Mouse (Mus musculus) forebrain, embryonic 14.5 days (tissue): ENCODE data around the gene Gm21905. TPM values are rescaled to one million over a fixed set of nuclear protein-coding genes. Genes with fewer than 3 reads are reported as not detected.
A peak's percentile ranks its signal among the peaks of the same experiment; 100 is the strongest.

Source experiments
- ATAC-seq: fragments of 200-750 bp; cut with Nextera tagmentation; 2 replicates; pipeline ENCODE4 v1.8.0; 2017; ENCODE audit warnings: mild to moderate bottlenecking, moderate library complexity
- DNase-seq: peaks from one replicate; pipeline ENCODE4 v3.0.0-alpha.2; 2015; ENCODE audit warnings: low spot score
- H3K27ac ChIP-seq: fragments of 300-500 bp; sonication (generic); 2 replicates; pipeline ENCODE4 v1.5.1; 2014; ENCODE audit warnings: low read depth, mild to moderate bottlenecking, control low read depth, low read length, moderate library complexity
- H3K27me3 ChIP-seq: fragments of 300-500 bp; sonication (generic); replicated peaks from 2 replicates; pipeline ENCODE4 v1.6.1; 2014; ENCODE audit warnings: low read length, control low read depth, mixed read lengths; ENCODE audit not compliant: control insufficient read depth, insufficient read depth
- H3K36me3 ChIP-seq: fragments of 300-500 bp; sonication (generic); 2 replicates; pipeline ENCODE4 v1.6.1; 2014; ENCODE audit warnings: low read length, control low read depth; ENCODE audit not compliant: control insufficient read depth, insufficient read depth
- H3K4me1 ChIP-seq: fragments of 300-500 bp; sonication (generic); 2 replicates; pipeline ENCODE4 v1.6.1; 2014; ENCODE audit warnings: antibody characterized with exemption, low read length, control low read depth; ENCODE audit not compliant: control insufficient read depth, insufficient read depth
- H3K4me2 ChIP-seq: fragments of 300-500 bp; sonication (generic); 2 replicates; pipeline ENCODE4 v1.6.1; 2014; ENCODE audit warnings: mild to moderate bottlenecking, control low read depth, low read length
- H3K4me3 ChIP-seq: fragments of 300-500 bp; sonication (generic); 2 replicates; pipeline ENCODE4 v1.5.1; 2014; ENCODE audit warnings: low read depth, low read length, control low read depth
- H3K9ac ChIP-seq: fragments of 300-500 bp; sonication (generic); 2 replicates; pipeline ENCODE4 v1.6.1; 2014; ENCODE audit warnings: mild to moderate bottlenecking, low read length, control low read depth, moderate library complexity
- H3K9me3 ChIP-seq: fragments of 300-500 bp; sonication (generic); replicated peaks from 2 replicates; pipeline ENCODE4 v1.6.1; 2016; ENCODE audit warnings: low read length, control low read depth, mixed read lengths; ENCODE audit not compliant: control insufficient read depth
- WGBS: fragments of 180-500 bp; shearing (Covaris S2); extraction: QIAGEN DNeasy Blood & Tissue Kit; methylation state at CpG from one replicate; pipeline ENCODE4 v1.1.7; 2014; 5-methylcytosine and 5-hydroxymethylcytosine counted together
- polyA plus RNA-seq: library from polyadenylated mRNA; unstranded; fragments of >200 nt; fragmentation: Nextera tagmentation; extraction: Ambion mirVana; gene quantifications from 2 replicates; pipeline ENCODE4 v1.2.1, GENCODE M21; 2014

The Gm21905 gene
- polyA plus RNA-seq, 1 experiment from 2014 or later, result not detected

DNA sequence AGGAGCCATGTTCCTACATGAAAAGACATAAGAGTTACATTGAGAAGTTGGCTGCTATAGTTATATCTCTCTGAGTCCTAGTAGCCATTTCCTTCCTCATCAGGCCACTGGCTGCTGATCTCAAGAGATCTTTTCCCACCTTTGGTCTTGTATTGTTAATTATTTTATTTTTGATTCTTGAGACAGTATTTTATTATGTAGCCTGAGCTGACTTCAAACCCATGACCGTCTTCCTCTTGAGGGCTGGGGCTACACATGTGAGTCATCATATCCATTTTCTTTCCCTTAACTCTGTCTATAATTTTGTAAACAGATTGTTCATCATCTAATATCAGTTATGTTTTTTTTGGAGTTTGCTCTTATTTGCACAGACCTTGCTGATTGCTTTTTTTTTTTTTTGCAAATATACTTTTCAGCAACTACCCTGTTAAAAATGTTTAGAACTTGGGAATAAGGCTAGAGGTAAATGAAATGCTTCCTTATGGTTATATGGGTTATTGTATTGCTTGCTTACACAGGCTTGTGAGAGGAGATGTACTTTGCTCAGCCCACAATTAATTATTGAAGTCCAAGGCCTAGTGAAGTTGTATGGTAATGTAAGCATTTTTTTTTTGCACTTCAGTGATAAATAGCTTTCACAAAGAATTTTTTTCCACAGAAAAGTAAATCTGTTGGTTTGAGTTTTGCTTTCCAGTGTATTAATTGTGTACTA lies 2.0 kb downstream of the Gm21905 start:
- Histone ChIP-seq H3K27ac (no peak overlapping the region), H3K27me3 (no peaks in the 10 kb centered on the region), H3K9ac (no peak overlapping the region), H3K36me3 (no peaks in the 10 kb centered on the region), H3K4me3 (no peak overlapping the region), H3K4me1 (no peaks in the 10 kb centered on the region), H3K9me3 (no peaks in the 10 kb centered on the region), H3K4me2 (no peak overlapping the region)
- 90% methylated on average over 1 of the region's 1 CpGs for WGBS
- no peak for DNase-seq
- ATAC-seq, result no peak

GRCm38 (mm10) chr5:67943199-67943598 lies 3.0 kb downstream of the Gm21905 start:
- Histone ChIP-seq H3K4me3 (no peak overlapping the region), H3K27me3 (no peaks in the 10 kb centered on the region), H3K4me1 (no peaks in the 10 kb centered on the region), H3K9me3 (no peaks in the 10 kb centered on the region), H3K9ac (no peak overlapping the region), H3K36me3 (no peaks in the 10 kb centered on the region), H3K4me2 (no peak overlapping the region), H3K27ac (no peak overlapping the region)
- 73% methylated on average over 2 of the region's 2 CpGs for WGBS
- ATAC-seq, result no peak
- DNase-seq, result no peak

DNA sequence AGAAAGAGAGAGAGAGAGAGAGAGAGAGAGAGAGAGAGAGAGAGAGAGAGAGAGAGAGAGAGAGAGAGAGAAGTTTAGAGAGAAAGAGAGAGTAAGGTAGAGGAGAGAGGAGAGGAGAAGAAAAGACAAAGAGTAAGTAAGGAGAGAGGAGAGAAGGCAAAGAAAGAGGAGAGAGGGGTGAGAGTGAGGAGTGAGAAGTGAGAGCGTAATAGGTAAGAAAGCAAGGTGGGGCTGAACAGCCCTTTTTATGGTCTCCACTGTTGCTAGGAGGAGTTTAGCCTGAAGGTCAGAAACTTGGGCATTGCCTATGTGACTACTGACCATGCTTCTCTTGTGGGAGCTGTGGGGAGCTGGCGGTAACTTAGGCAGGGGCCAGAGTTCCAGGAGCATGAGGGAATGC lies 4.9 kb downstream of the Gm21905 start, which contains the start of gene Gm5108:
Gene Gm5108, plus strand, starts transcription at position 301 of the 400 bp plus-strand sequence.
- no peak for DNase-seq
- Histone ChIP-seq H3K9ac (no peak within 1 kb of the TSS), H3K4me2 (no peak within 1 kb of the TSS), H3K36me3 (no peaks in the 10 kb centered on the region), H3K27ac (no peak within 1 kb of the TSS), H3K4me1 (no peaks in the 10 kb centered on the region), H3K27me3 (no peaks in the 10 kb centered on the region), H3K4me3 (no peak within 1 kb of the TSS), H3K9me3 (no peaks in the 10 kb centered on the region)
- ATAC-seq, result no peak
- 93% methylated on average over 2 of the region's 2 CpGs for WGBS

DNA sequence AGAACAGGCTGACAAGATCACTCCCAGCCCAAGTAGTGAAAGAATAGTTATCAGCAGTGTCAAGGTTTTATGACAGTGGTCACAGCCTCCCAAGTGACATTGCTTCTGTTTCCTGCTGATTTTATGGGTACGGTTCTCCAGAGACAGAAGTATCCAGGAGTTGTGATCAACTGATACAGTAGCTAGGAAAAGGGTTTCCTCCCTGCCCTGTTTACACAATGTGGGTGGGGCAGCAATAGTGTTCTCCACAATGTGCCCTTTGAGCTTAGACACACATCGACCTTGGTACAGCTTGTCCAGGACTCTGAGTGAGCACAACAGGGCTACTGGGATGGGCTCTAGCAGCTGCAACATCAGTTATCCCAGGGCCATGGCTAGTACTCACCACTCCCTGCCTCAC lies 14.6 kb downstream of the Gm21905 start:
- H3K9me3 ChIP-seq, result no peaks in the 10 kb centered on the region
- no peaks in the 10 kb centered on the region for H3K27me3 ChIP-seq
- H3K4me3 ChIP-seq, result no peak overlapping the region
- H3K9ac ChIP-seq, result no peak overlapping the region
- 85% methylated on average over 2 of the region's 2 CpGs for WGBS
- no peak overlapping the region for H3K27ac ChIP-seq
- DNase-seq (no peak), ATAC-seq (no peak)
- no peaks in the 10 kb centered on the region for H3K4me1 ChIP-seq
- no peak overlapping the region for H3K4me2 ChIP-seq
- no peaks in the 10 kb centered on the region for H3K36me3 ChIP-seq

GRCm38 (mm10) chr5:67930584-67930983 lies 15.6 kb downstream of the Gm21905 start:
- Histone ChIP-seq H3K27ac (no peak overlapping the region), H3K4me3 (no peak overlapping the region), H3K9ac (no peak overlapping the region), H3K36me3 (no peaks in the 10 kb centered on the region), H3K9me3 (no peaks in the 10 kb centered on the region), H3K4me2 (no peak overlapping the region), H3K27me3 (no peaks in the 10 kb centered on the region), H3K4me1 (no peaks in the 10 kb centered on the region)
- no peak for DNase-seq
- no peak for ATAC-seq
- WGBS, result 57% methylated on average over 4 of the region's 4 CpGs

DNA sequence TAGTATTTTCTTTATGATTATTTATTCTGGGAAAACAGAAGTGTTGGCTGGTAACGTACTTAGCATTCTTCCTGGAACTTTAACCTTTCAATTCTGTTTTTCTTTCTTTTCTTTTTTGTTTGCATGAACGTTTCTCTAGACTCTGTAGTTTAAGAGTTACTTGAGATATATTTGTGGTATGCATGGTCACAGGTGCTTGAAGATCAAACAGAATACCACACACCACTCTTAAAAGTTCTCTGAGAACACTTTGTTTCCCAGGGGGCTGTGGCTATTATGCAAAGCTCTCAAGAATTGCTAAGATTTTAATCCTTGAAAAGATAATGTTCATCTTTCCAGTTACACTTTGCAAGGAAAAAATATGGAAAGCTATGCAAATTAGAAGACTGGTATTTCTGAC lies 41.7 kb downstream of the Gm21905 start:
- Histone ChIP-seq H3K9ac (no peak overlapping the region), H3K4me1 (no peaks in the 10 kb centered on the region), H3K9me3 (no peaks in the 10 kb centered on the region), H3K36me3 (no peaks in the 10 kb centered on the region), H3K4me2 (no peak overlapping the region), H3K27me3 (no peaks in the 10 kb centered on the region), H3K4me3 (no peak overlapping the region), H3K27ac (no peak overlapping the region)
- 67% methylated on average over 2 of the region's 2 CpGs for WGBS
- DNase-seq, result no peak
- ATAC-seq, result no peak

DNA sequence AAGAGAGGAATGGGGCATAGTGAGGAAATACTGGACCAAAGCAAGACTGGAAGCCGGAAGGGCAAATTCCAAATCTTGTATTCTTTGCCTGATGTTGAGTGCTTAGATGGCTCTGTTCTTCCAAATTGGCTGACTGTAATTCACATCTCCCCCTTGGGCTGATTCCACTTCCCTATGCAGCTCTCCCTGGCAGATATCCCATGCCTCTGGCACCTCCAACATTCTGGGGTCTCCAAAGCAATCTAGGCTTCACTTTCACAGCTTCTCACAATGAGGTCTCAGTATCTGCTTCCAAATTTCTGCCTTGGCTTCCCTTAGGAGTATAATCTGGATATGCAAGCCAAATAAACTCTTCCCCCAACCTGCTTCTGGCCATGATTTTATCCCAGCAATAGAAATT lies 47.3 kb downstream of the Gm21905 start:
- 91% methylated on average over 1 of the region's 1 CpGs for WGBS
- Histone ChIP-seq H3K4me1 (no peaks in the 10 kb centered on the region), H3K4me3 (no peak overlapping the region), H3K27ac (no peak overlapping the region), H3K4me2 (no peak overlapping the region), H3K9me3 (no peaks in the 10 kb centered on the region), H3K27me3 (no peaks in the 10 kb centered on the region), H3K9ac (no peak overlapping the region), H3K36me3 (no peaks in the 10 kb centered on the region)
- ATAC-seq, result no peak
- DNase-seq, result peak; percentile 32

- H3K4me3 ChIP-seq, result no peak overlapping the region
- ATAC-seq, result peak; percentile 37; the same call in 1 of the 2 replicates
- WGBS, result 53% methylated on average over 9 of the region's 9 CpGs
- DNase-seq, result peak; percentile 47
- no peaks in the 10 kb centered on the region; the same call in 1 of the 2 replicates for H3K4me1 ChIP-seq
- no peak overlapping the region for H3K27ac ChIP-seq
- H3K9me3 ChIP-seq, result no peaks in the 10 kb centered on the region
- H3K4me2 ChIP-seq, result no peak overlapping the region
- no peak overlapping the region for H3K9ac ChIP-seq
- H3K36me3 ChIP-seq, result no peaks in the 10 kb centered on the region
- no peaks in the 10 kb centered on the region for H3K27me3 ChIP-seq
These were observed 61.6 kb downstream of the Gm21905 start for GRCm38 (mm10) chr5:67884422-67885210.
